Mouse (Mus musculus): ENCODE measurements around the gene Bax. TPM values are rescaled to one million over a fixed set of nuclear protein-coding genes. Genes with fewer than 3 reads are reported as not detected.

The Bax gene
- polyA plus RNA-seq, 1 experiment from 2014 or later: 128 TPM

GRCm38 (mm10) chr7:45494548-45494947 is 27.9 kb upstream of the Bax start:
- Histone ChIP-seq H3K4me2 (replicated peaks; ENCODE audit: low read depth, low read length) (no peak overlapping the region), H3K4me3 (ENCODE audit: low read depth, low read length) (no peak overlapping the region), H3K36me3 (ENCODE audit: control insufficient read depth, insufficient read depth, low read length) (0 out of 2 replicates have a peak, but pooled peaks cover 3% of the 10 kb centered on the region), H3K4me1 (replicated peaks; ENCODE audit: control insufficient read depth, insufficient read depth, low read length) (no peaks in the 10 kb centered on the region), H3K9ac (ENCODE audit: low read depth, low read length) (no peak overlapping the region), H3K27ac (ENCODE audit: low read depth, low read length) (no peak overlapping the region), H3K9me3 (ENCODE audit: control insufficient read depth, low read length) (no peaks in the 10 kb centered on the region), H3K27me3 (ENCODE audit: control insufficient read depth, insufficient read depth, low read length) (no peaks in the 10 kb centered on the region)
- ATAC-seq (ENCODE audit: low FRiP score): no peak
- WGBS: 81% methylated on average over 9 of the region's 9 CpGs
- no peak for DNase-seq (ENCODE audit: low spot score)

- DNase-seq (ENCODE audit: low spot score) (no peak), ATAC-seq (ENCODE audit: low FRiP score) (no peak)
- H3K4me3 ChIP-seq (ENCODE audit: low read depth, low read length): no peak overlapping the region
- WGBS: 92% methylated on average over 5 of the region's 5 CpGs
- no peak overlapping the region for H3K9ac ChIP-seq (ENCODE audit: low read depth, low read length)
- no peak overlapping the region for H3K4me2 ChIP-seq (replicated peaks; ENCODE audit: low read depth, low read length)
- 0 out of 2 replicates have a peak, but pooled peaks cover 3% of the 10 kb centered on the region for H3K36me3 ChIP-seq (ENCODE audit: control insufficient read depth, insufficient read depth, low read length)
- H3K4me1 ChIP-seq (replicated peaks; ENCODE audit: control insufficient read depth, insufficient read depth, low read length): no peaks in the 10 kb centered on the region
- H3K9me3 ChIP-seq (ENCODE audit: control insufficient read depth, low read length): no peaks in the 10 kb centered on the region
- H3K27me3 ChIP-seq (ENCODE audit: control insufficient read depth, insufficient read depth, low read length): no peaks in the 10 kb centered on the region
- no peak overlapping the region for H3K27ac ChIP-seq (ENCODE audit: low read depth, low read length)
These were observed 26.3 kb upstream of the Bax start for GRCm38 (mm10) chr7:45492951-45493350.

GRCm38 (mm10) chr7:45492225-45492844 is 25.6 kb upstream of the Bax start:
- WGBS: 96% methylated on average over 8 of the region's 8 CpGs
- ATAC-seq (ENCODE audit: low FRiP score) (no peak), DNase-seq (ENCODE audit: low spot score) (no peak)
- Histone ChIP-seq H3K36me3 (ENCODE audit: control insufficient read depth, insufficient read depth, low read length) (0 out of 2 replicates have a peak, but pooled peaks cover 3% of the 10 kb centered on the region), H3K9ac (ENCODE audit: low read depth, low read length) (no peak overlapping the region), H3K4me2 (replicated peaks; ENCODE audit: low read depth, low read length) (no peak overlapping the region), H3K27ac (ENCODE audit: low read depth, low read length) (no peak overlapping the region), H3K27me3 (ENCODE audit: control insufficient read depth, insufficient read depth, low read length) (no peaks in the 10 kb centered on the region), H3K4me3 (ENCODE audit: low read depth, low read length) (no peak overlapping the region), H3K4me1 (replicated peaks; ENCODE audit: control insufficient read depth, insufficient read depth, low read length) (no peaks in the 10 kb centered on the region), H3K9me3 (ENCODE audit: control insufficient read depth, low read length) (no peaks in the 10 kb centered on the region)

- 28% methylated on average over 3 of the region's 3 CpGs for WGBS
- no peak overlapping the region for H3K9ac ChIP-seq (ENCODE audit: low read depth, low read length)
- H3K27ac ChIP-seq (ENCODE audit: low read depth, low read length): no peak overlapping the region
- 0 out of 2 replicates have a peak, but pooled peaks cover 3% of the 10 kb centered on the region for H3K36me3 ChIP-seq (ENCODE audit: control insufficient read depth, insufficient read depth, low read length)
- no peak overlapping the region for H3K4me3 ChIP-seq (ENCODE audit: low read depth, low read length)
- no peaks in the 10 kb centered on the region for H3K9me3 ChIP-seq (ENCODE audit: control insufficient read depth, low read length)
- no peaks in the 10 kb centered on the region for H3K4me1 ChIP-seq (replicated peaks; ENCODE audit: control insufficient read depth, insufficient read depth, low read length)
- no peak overlapping the region for H3K4me2 ChIP-seq (replicated peaks; ENCODE audit: low read depth, low read length)
- DNase-seq (ENCODE audit: low spot score) (no peak), ATAC-seq (ENCODE audit: low FRiP score) (no peak)
- H3K27me3 ChIP-seq (ENCODE audit: control insufficient read depth, insufficient read depth, low read length): no peaks in the 10 kb centered on the region
These were observed 24.6 kb upstream of the Bax start for GRCm38 (mm10) chr7:45491264-45491663.

GRCm38 (mm10) chr7:45490822-45491221 is 24.1 kb upstream of the Bax start:
- no peak overlapping the region for H3K9ac ChIP-seq (ENCODE audit: low read depth, low read length)
- 37% methylated on average over 6 of the region's 9 CpGs for WGBS
- DNase-seq (ENCODE audit: low spot score): no peak

GRCm38 (mm10) chr7:45489578-45489977 is 22.9 kb upstream of the Bax start:
- Histone ChIP-seq H3K4me3 (ENCODE audit: low read depth, low read length) (no peak overlapping the region), H3K4me2 (replicated peaks; ENCODE audit: low read depth, low read length) (no peak overlapping the region), H3K9me3 (ENCODE audit: control insufficient read depth, low read length) (no peaks in the 10 kb centered on the region), H3K27me3 (ENCODE audit: control insufficient read depth, insufficient read depth, low read length) (no peaks in the 10 kb centered on the region), H3K4me1 (replicated peaks; ENCODE audit: control insufficient read depth, insufficient read depth, low read length) (no peaks in the 10 kb centered on the region), H3K9ac (ENCODE audit: low read depth, low read length) (no peak overlapping the region), H3K27ac (ENCODE audit: low read depth, low read length) (no peak overlapping the region), H3K36me3 (ENCODE audit: control insufficient read depth, insufficient read depth, low read length) (0 out of 2 replicates have a peak, but pooled peaks cover 3% of the 10 kb centered on the region)
- ATAC-seq (ENCODE audit: low FRiP score) (no peak), DNase-seq (ENCODE audit: low spot score) (no peak)
- WGBS: 79% methylated on average over 7 of the region's 7 CpGs

More at GRCm38 (mm10) chr7:45490822-45491221, 24.1 kb upstream of the Bax start:
- no peak overlapping the region for H3K27ac ChIP-seq (ENCODE audit: low read depth, low read length)
- H3K27me3 ChIP-seq (ENCODE audit: control insufficient read depth, insufficient read depth, low read length): no peaks in the 10 kb centered on the region
- no peak overlapping the region for H3K4me3 ChIP-seq (ENCODE audit: low read depth, low read length)
- no peaks in the 10 kb centered on the region for H3K4me1 ChIP-seq (replicated peaks; ENCODE audit: control insufficient read depth, insufficient read depth, low read length)
- H3K4me2 ChIP-seq (replicated peaks; ENCODE audit: low read depth, low read length): no peak overlapping the region
- no peaks in the 10 kb centered on the region for H3K9me3 ChIP-seq (ENCODE audit: control insufficient read depth, low read length)
- 0 out of 2 replicates have a peak, but pooled peaks cover 3% of the 10 kb centered on the region for H3K36me3 ChIP-seq (ENCODE audit: control insufficient read depth, insufficient read depth, low read length)
- no peak for ATAC-seq (ENCODE audit: low FRiP score)

GRCm38 (mm10) chr7:45488293-45489204 is 21.9 kb upstream of the Bax start, which contains the start of gene Dhdh:
TSS of gene Dhdh (minus strand) at chr7:45488805.
- peak within 1 kb of the TSS; percentile 68 for H3K9ac ChIP-seq (ENCODE audit: low read depth, low read length)
- 0 out of 2 replicates have a peak, but pooled peaks cover 3% of the 10 kb centered on the region for H3K36me3 ChIP-seq (ENCODE audit: control insufficient read depth, insufficient read depth, low read length)
- DNase-seq (ENCODE audit: low spot score): peak; percentile 73
- no peaks in the 10 kb centered on the region for H3K4me1 ChIP-seq (replicated peaks; ENCODE audit: control insufficient read depth, insufficient read depth, low read length)
- no peaks in the 10 kb centered on the region for H3K9me3 ChIP-seq (ENCODE audit: control insufficient read depth, low read length)
- H3K27me3 ChIP-seq (ENCODE audit: control insufficient read depth, insufficient read depth, low read length): no peaks in the 10 kb centered on the region
- H3K4me2 ChIP-seq (replicated peaks; ENCODE audit: low read depth, low read length): peak within 1 kb of the TSS; percentile 49
- peak within 1 kb of the TSS; percentile 43 for H3K27ac ChIP-seq (ENCODE audit: low read depth, low read length)
- H3K4me3 ChIP-seq (ENCODE audit: low read depth, low read length): peak within 1 kb of the TSS; percentile 28
- 7% methylated on average over 38 of the region's 38 CpGs for WGBS
- peak; percentile 72 for ATAC-seq (ENCODE audit: low FRiP score)

- peak overlapping the region; percentile 68 for H3K9ac ChIP-seq (ENCODE audit: low read depth, low read length)
- H3K9me3 ChIP-seq (ENCODE audit: control insufficient read depth, low read length): no peaks in the 10 kb centered on the region
- peak; percentile 33 for ATAC-seq (ENCODE audit: low FRiP score)
- H3K27me3 ChIP-seq (ENCODE audit: control insufficient read depth, insufficient read depth, low read length): no peaks in the 10 kb centered on the region
- H3K27ac ChIP-seq (ENCODE audit: low read depth, low read length): peak overlapping the region; percentile 43
- peak overlapping the region; percentile 28 for H3K4me3 ChIP-seq (ENCODE audit: low read depth, low read length)
- peak; percentile 52 for DNase-seq (ENCODE audit: low spot score)
- H3K4me2 ChIP-seq (replicated peaks; ENCODE audit: low read depth, low read length): peak overlapping the region; percentile 49
- 22% methylated on average over 11 of the region's 11 CpGs for WGBS
- no peaks in the 10 kb centered on the region for H3K4me1 ChIP-seq (replicated peaks; ENCODE audit: control insufficient read depth, insufficient read depth, low read length)
- no peaks in the 10 kb centered on the region for H3K36me3 ChIP-seq (ENCODE audit: control insufficient read depth, insufficient read depth, low read length)
These were observed 21.2 kb upstream of the Bax start for GRCm38 (mm10) chr7:45487861-45488292.
